Mouse (Mus musculus) intestine, embryonic 15.5 days (tissue): ENCODE measurements around the gene Brinp1. TPM values are rescaled to one million over a fixed set of nuclear protein-coding genes. Genes with fewer than 3 reads are reported as not detected.

Source experiments
- ATAC-seq: fragments of 200-750 bp; cut with Nextera tagmentation; 2 replicates; pipeline ENCODE4 v1.8.0; 2017; ENCODE audit warnings: moderate TSS enrichment, moderate library complexity
- H3K27ac ChIP-seq: fragments of 300-500 bp; sonication (generic); 2 replicates; pipeline ENCODE4 v1.5.1; 2015; ENCODE audit warnings: mild to moderate bottlenecking, inconsistent platforms
- H3K27me3 ChIP-seq: fragments of 300-500 bp; sonication (generic); replicated peaks from 2 replicates; pipeline ENCODE4 v1.6.1; 2015; ENCODE audit warnings: inconsistent platforms
- H3K36me3 ChIP-seq: fragments of 300-500 bp; sonication (generic); 2 replicates; pipeline ENCODE4 v1.6.1; 2015; ENCODE audit warnings: inconsistent platforms
- H3K4me1 ChIP-seq: fragments of 300-500 bp; sonication (generic); replicated peaks from 2 replicates; pipeline ENCODE4 v1.6.1; 2015; ENCODE audit warnings: inconsistent platforms
- H3K4me2 ChIP-seq: fragments of 300-500 bp; sonication (generic); replicated peaks from 2 replicates; pipeline ENCODE4 v1.6.1; 2015; ENCODE audit warnings: mild to moderate bottlenecking, inconsistent platforms
- H3K4me3 ChIP-seq: fragments of 300-500 bp; sonication (generic); replicated peaks from 2 replicates; pipeline ENCODE4 v1.5.1; 2015; ENCODE audit warnings: inconsistent platforms
- H3K9ac ChIP-seq: fragments of 300-500 bp; sonication (generic); 2 replicates; pipeline ENCODE4 v1.6.1; 2015; ENCODE audit warnings: inconsistent platforms
- H3K9me3 ChIP-seq: fragments of 300-500 bp; sonication (generic); 2 replicates; pipeline ENCODE4 v1.6.1; 2016; ENCODE audit warnings: inconsistent platforms
- WGBS: fragments of 180-500 bp; shearing (Covaris S2); methylation state at CpG from one replicate; pipeline ENCODE4 v1.1.7; 2015; 5-methylcytosine and 5-hydroxymethylcytosine counted together
- polyA plus RNA-seq: library from polyadenylated mRNA; unstranded; fragments of >200 nt; fragmentation: Nextera tagmentation; extraction: Ambion mirVana; gene quantifications from 2 replicates; pipeline ENCODE4 v1.2.1, GENCODE M21; 2015

Gene Brinp1
- polyA plus RNA-seq, 1 experiment from 2014 or later = 6.3 TPM

- ATAC-seq = no peak
Measured at GRCm38 (mm10) chr4:68801923-68802855, 152.0 kb downstream of the Brinp1 start.

GRCm38 (mm10) chr4:68790003-68790402 lies 164.2 kb downstream of the Brinp1 start:
- H3K27ac ChIP-seq = no peak overlapping the region
- no peak for ATAC-seq
- 81% methylated on average over 5 of the region's 5 CpGs for WGBS
- no peak overlapping the region for H3K4me3 ChIP-seq
- H3K27me3 ChIP-seq = no peaks in the 10 kb centered on the region
- H3K4me2 ChIP-seq = no peak overlapping the region
- H3K36me3 ChIP-seq = no peaks in the 10 kb centered on the region
- no peaks in the 10 kb centered on the region for H3K4me1 ChIP-seq
- no peak overlapping the region for H3K9ac ChIP-seq
- H3K9me3 ChIP-seq = no peaks in the 10 kb centered on the region

More at GRCm38 (mm10) chr4:68801923-68802855, 152.0 kb downstream of the Brinp1 start:
- no peaks in the 10 kb centered on the region for H3K4me1 ChIP-seq
- no peaks in the 10 kb centered on the region for H3K9me3 ChIP-seq
- H3K4me3 ChIP-seq = no peak overlapping the region
- no peaks in the 10 kb centered on the region for H3K27me3 ChIP-seq
- no peaks in the 10 kb centered on the region for H3K36me3 ChIP-seq
- 65% methylated on average over 6 of the region's 6 CpGs for WGBS
- no peak overlapping the region for H3K4me2 ChIP-seq
- H3K9ac ChIP-seq = no peak overlapping the region
- no peak overlapping the region for H3K27ac ChIP-seq

- Histone ChIP-seq H3K9me3 (no peaks in the 10 kb centered on the region), H3K4me1 (no peaks in the 10 kb centered on the region), H3K4me2 (no peak overlapping the region), H3K27ac (no peak overlapping the region), H3K9ac (no peak overlapping the region), H3K36me3 (no peaks in the 10 kb centered on the region), H3K4me3 (no peak overlapping the region), H3K27me3 (no peaks in the 10 kb centered on the region)
- 45% methylated on average over 4 of the region's 4 CpGs for WGBS
- no peak for ATAC-seq
Measured at GRCm38 (mm10) chr4:68788477-68788999, 165.7 kb downstream of the Brinp1 start.

- no peak overlapping the region for H3K4me3 ChIP-seq
- no peak overlapping the region for H3K27ac ChIP-seq
- no peak overlapping the region for H3K4me2 ChIP-seq
- H3K4me1 ChIP-seq = no peaks in the 10 kb centered on the region
- no peaks in the 10 kb centered on the region for H3K9me3 ChIP-seq
- no peaks in the 10 kb centered on the region for H3K36me3 ChIP-seq
- no peaks in the 10 kb centered on the region for H3K27me3 ChIP-seq
- WGBS = 60% methylated on average over 2 of the region's 2 CpGs
- no peak for ATAC-seq
- no peak overlapping the region for H3K9ac ChIP-seq
Measured at GRCm38 (mm10) chr4:68787642-68788041, 166.6 kb downstream of the Brinp1 start.

GRCm38 (mm10) chr4:68768256-68768655 lies 185.9 kb downstream of the Brinp1 start:
- 66% methylated on average over 5 of the region's 5 CpGs for WGBS
- Histone ChIP-seq H3K9ac (no peak overlapping the region), H3K4me2 (no peak overlapping the region), H3K4me1 (no peaks in the 10 kb centered on the region), H3K4me3 (no peak overlapping the region), H3K27me3 (no peaks in the 10 kb centered on the region), H3K27ac (no peak overlapping the region), H3K9me3 (no peaks in the 10 kb centered on the region), H3K36me3 (no peaks in the 10 kb centered on the region)
- no peak for ATAC-seq

- Histone ChIP-seq H3K27ac (no peak overlapping the region), H3K4me2 (no peak overlapping the region), H3K27me3 (no peaks in the 10 kb centered on the region), H3K36me3 (no peaks in the 10 kb centered on the region), H3K4me3 (no peak overlapping the region), H3K9me3 (no peaks in the 10 kb centered on the region), H3K4me1 (no peaks in the 10 kb centered on the region), H3K9ac (no peak overlapping the region)
- WGBS = 62% methylated on average over 5 of the region's 5 CpGs
- no peak for ATAC-seq
Measured at GRCm38 (mm10) chr4:68767393-68767792, 186.8 kb downstream of the Brinp1 start.

- no peaks in the 10 kb centered on the region for H3K36me3 ChIP-seq
- no peak overlapping the region for H3K9ac ChIP-seq
- no peak overlapping the region for H3K4me3 ChIP-seq
- WGBS = 79% methylated on average over 12 of the region's 12 CpGs
- H3K27ac ChIP-seq = no peak overlapping the region
- no peaks in the 10 kb centered on the region for H3K27me3 ChIP-seq
- H3K4me2 ChIP-seq = no peak overlapping the region
- no peak for ATAC-seq
- H3K4me1 ChIP-seq = no peaks in the 10 kb centered on the region
- no peaks in the 10 kb centered on the region for H3K9me3 ChIP-seq
Measured at GRCm38 (mm10) chr4:68765772-68766573, 188.2 kb downstream of the Brinp1 start.

- WGBS = 93% methylated on average over 2 of the region's 2 CpGs
Measured at GRCm38 (mm10) chr4:68764937-68765336, 189.3 kb downstream of the Brinp1 start.

GRCm38 (mm10) chr4:68720983-68721382 lies 233.2 kb downstream of the Brinp1 start:
- 16% methylated on average over 1 of the region's 1 CpGs for WGBS
- Histone ChIP-seq H3K9me3 (no peaks in the 10 kb centered on the region), H3K36me3 (no peaks in the 10 kb centered on the region), H3K4me3 (no peak overlapping the region), H3K27me3 (no peaks in the 10 kb centered on the region), H3K4me2 (no peak overlapping the region), H3K27ac (no peak overlapping the region), H3K4me1 (no peaks in the 10 kb centered on the region), H3K9ac (no peak overlapping the region)
- 0 out of 2 replicates have a peak, but pooled peaks have one; percentile 15 for ATAC-seq

More at GRCm38 (mm10) chr4:68764937-68765336, 189.3 kb downstream of the Brinp1 start:
- Histone ChIP-seq H3K9me3 (no peaks in the 10 kb centered on the region), H3K4me1 (no peaks in the 10 kb centered on the region), H3K27me3 (no peaks in the 10 kb centered on the region), H3K4me3 (no peak overlapping the region), H3K9ac (no peak overlapping the region), H3K36me3 (no peaks in the 10 kb centered on the region), H3K4me2 (no peak overlapping the region), H3K27ac (no peak overlapping the region)
- no peak for ATAC-seq
